Mouse (Mus musculus): Measurements from ENCODE around the gene Ttll8. TPM values are rescaled to one million over a fixed set of nuclear protein-coding genes. Genes with fewer than 3 reads are reported as not detected.

Gene Ttll8
- polyA plus RNA-seq, 1 experiment from 2014 or later: not detected

GRCm38 (mm10) chr15:88978281-88979137 lies 24.3 kb upstream of the Ttll8 start, which contains the start of gene Mlc1:
Gene Mlc1 (minus strand): TSS chr15:88979007.
- no peak within 1 kb of the TSS for H3K4me2 ChIP-seq (ENCODE audit: low read depth, low read length)
- H3K36me3 ChIP-seq (replicated peaks; ENCODE audit: control insufficient read depth, insufficient read depth, low read depth, low read length): no peaks in the 10 kb centered on the region
- no peak for ATAC-seq (replicated peaks; ENCODE audit: insufficient number of reproducible peaks, low FRiP score, low TSS enrichment, low read depth)
- H3K9ac ChIP-seq (replicated peaks; ENCODE audit: low read length): no peak within 1 kb of the TSS
- no peaks in the 10 kb centered on the region for H3K9me3 ChIP-seq (replicated peaks; ENCODE audit: control insufficient read depth, low read length)
- no peak within 1 kb of the TSS for H3K27ac ChIP-seq (replicated peaks; ENCODE audit: low read depth, low read length)
- DNase-seq (ENCODE audit: low spot score): peak; percentile 18
- H3K27me3 ChIP-seq (ENCODE audit: control insufficient read depth, insufficient read depth, low read length): no peaks in the 10 kb centered on the region
- 61% methylated on average over 10 of the region's 10 CpGs for WGBS
- H3K4me3 ChIP-seq (ENCODE audit: low read depth, low read length): no peak within 1 kb of the TSS
- no peaks in the 10 kb centered on the region for H3K4me1 ChIP-seq (ENCODE audit: control insufficient read depth, insufficient read depth, low read length)

DNA sequence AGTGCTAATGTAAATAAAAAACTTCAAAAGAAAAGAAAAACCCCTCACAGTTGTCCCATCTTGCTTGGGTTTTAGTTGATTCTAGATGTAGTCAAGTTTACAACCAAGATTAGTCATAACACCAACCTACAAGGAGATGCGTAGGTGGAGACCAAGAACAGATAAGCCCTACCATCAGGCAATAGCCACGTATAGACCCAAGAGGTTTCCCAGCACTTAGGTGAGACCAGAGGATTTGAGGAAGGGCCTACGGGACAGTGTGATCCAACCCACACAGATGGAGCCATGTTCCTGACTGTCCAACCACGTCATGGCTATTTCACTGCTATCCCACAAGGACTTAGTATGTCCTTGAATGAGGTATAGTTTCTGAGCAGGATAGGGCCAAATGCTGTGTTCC lies 18.1 kb upstream of the Ttll8 start:
- Histone ChIP-seq H3K4me3 (ENCODE audit: low read depth, low read length) (no peak overlapping the region), H3K27ac (replicated peaks; ENCODE audit: low read depth, low read length) (no peak overlapping the region), H3K9me3 (replicated peaks; ENCODE audit: control insufficient read depth, low read length) (no peaks in the 10 kb centered on the region), H3K9ac (replicated peaks; ENCODE audit: low read length) (no peak overlapping the region), H3K4me1 (ENCODE audit: control insufficient read depth, insufficient read depth, low read length) (no peaks in the 10 kb centered on the region), H3K36me3 (replicated peaks; ENCODE audit: control insufficient read depth, insufficient read depth, low read depth, low read length) (no peaks in the 10 kb centered on the region), H3K4me2 (ENCODE audit: low read depth, low read length) (no peak overlapping the region), H3K27me3 (ENCODE audit: control insufficient read depth, insufficient read depth, low read length) (no peaks in the 10 kb centered on the region)
- 94% methylated on average over 4 of the region's 4 CpGs for WGBS
- DNase-seq (ENCODE audit: low spot score) (no peak), ATAC-seq (replicated peaks; ENCODE audit: insufficient number of reproducible peaks, low FRiP score, low TSS enrichment, low read depth) (no peak)

DNA sequence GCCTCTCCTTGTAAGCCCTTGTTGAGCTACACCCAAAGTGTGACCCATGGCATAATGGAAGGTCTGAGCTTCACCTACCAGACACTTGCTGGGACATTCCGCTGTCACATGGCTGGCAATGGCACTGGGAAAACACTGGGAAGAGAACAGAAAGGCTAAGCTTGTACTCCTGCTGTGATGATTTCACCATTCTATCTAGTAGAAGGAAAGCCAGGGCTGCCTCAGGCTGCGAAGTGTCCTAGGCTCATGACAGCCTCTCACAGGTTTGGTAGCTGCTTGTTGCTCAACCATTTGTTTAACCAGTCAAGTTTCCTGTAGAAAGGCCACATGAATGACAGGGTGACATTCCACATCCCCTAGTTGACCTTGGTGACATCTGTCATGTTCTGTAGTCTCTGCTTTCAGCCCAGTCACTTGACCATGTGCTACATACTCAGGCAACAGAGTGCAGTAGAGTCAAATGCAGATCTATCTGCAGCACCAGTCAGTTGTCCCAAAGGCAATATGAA lies 9.9 kb upstream of the Ttll8 start:
- Histone ChIP-seq H3K9me3 (replicated peaks; ENCODE audit: control insufficient read depth, low read length) (no peaks in the 10 kb centered on the region), H3K4me1 (ENCODE audit: control insufficient read depth, insufficient read depth, low read length) (no peaks in the 10 kb centered on the region), H3K4me3 (ENCODE audit: low read depth, low read length) (no peak overlapping the region), H3K9ac (replicated peaks; ENCODE audit: low read length) (no peak overlapping the region), H3K4me2 (ENCODE audit: low read depth, low read length) (no peak overlapping the region), H3K36me3 (replicated peaks; ENCODE audit: control insufficient read depth, insufficient read depth, low read depth, low read length) (no peaks in the 10 kb centered on the region), H3K27me3 (ENCODE audit: control insufficient read depth, insufficient read depth, low read length) (no peaks in the 10 kb centered on the region), H3K27ac (replicated peaks; ENCODE audit: low read depth, low read length) (no peak overlapping the region)
- no peak for ATAC-seq (replicated peaks; ENCODE audit: insufficient number of reproducible peaks, low FRiP score, low TSS enrichment, low read depth)
- 82% methylated on average over 2 of the region's 2 CpGs for WGBS
- DNase-seq (ENCODE audit: low spot score): no peak

DNA sequence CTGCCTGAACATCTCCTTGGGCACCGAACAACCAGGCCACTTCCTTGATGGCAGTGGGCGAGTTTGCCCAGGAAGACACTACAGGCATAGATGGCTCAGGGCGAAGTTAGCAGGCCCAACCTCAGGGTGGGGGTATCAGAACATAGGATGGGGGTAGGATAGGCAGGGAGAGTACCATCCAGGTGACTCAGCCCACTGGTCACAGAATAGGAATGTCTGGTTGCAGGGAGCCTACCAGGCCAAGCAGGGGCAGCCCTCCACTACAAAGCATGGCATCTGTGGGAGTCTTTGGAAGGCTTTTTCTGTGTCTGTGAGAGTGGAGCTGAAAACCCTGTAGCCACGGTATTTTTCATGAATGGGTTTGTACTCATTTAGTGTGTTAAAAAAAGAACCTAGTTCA lies 3.3 kb upstream of the Ttll8 start:
- WGBS: 84% methylated on average over 4 of the region's 4 CpGs
- no peak overlapping the region for H3K4me3 ChIP-seq (ENCODE audit: low read depth, low read length)
- no peak for ATAC-seq (replicated peaks; ENCODE audit: insufficient number of reproducible peaks, low FRiP score, low TSS enrichment, low read depth)
- no peak overlapping the region for H3K9ac ChIP-seq (replicated peaks; ENCODE audit: low read length)
- no peaks in the 10 kb centered on the region for H3K9me3 ChIP-seq (replicated peaks; ENCODE audit: control insufficient read depth, low read length)
- no peak for DNase-seq (ENCODE audit: low spot score)
- H3K36me3 ChIP-seq (replicated peaks; ENCODE audit: control insufficient read depth, insufficient read depth, low read depth, low read length): no peaks in the 10 kb centered on the region
- no peak overlapping the region for H3K4me2 ChIP-seq (ENCODE audit: low read depth, low read length)
- H3K4me1 ChIP-seq (ENCODE audit: control insufficient read depth, insufficient read depth, low read length): no peaks in the 10 kb centered on the region
- H3K27me3 ChIP-seq (ENCODE audit: control insufficient read depth, insufficient read depth, low read length): peaks cover 9% of the 10 kb centered on the region
- H3K27ac ChIP-seq (replicated peaks; ENCODE audit: low read depth, low read length): no peak overlapping the region

DNA sequence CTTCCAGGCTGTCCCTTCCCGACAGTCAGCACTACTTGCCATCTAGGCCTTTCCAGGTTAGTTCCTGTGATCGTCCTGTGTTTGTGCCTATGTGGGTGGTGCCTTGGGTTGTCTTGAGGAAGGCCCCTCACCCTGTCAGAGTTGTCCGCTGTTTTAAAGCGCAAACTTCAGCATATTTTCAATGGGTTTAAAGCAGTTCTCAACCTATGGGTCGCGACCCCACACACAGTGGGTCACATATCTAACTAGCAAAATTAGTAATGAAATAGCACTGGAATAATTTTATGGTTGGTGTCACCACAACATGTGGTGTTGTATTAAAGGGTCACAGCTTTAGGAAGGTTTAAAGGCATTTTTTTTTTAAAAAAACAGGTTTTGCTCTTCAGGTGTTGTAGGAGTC lies 1.1 kb upstream of the Ttll8 start:
- H3K4me3 ChIP-seq (ENCODE audit: low read depth, low read length): no peak overlapping the region
- 76% methylated on average over 6 of the region's 6 CpGs for WGBS
- H3K36me3 ChIP-seq (replicated peaks; ENCODE audit: control insufficient read depth, insufficient read depth, low read depth, low read length): no peaks in the 10 kb centered on the region
- H3K9me3 ChIP-seq (replicated peaks; ENCODE audit: control insufficient read depth, low read length): no peaks in the 10 kb centered on the region
- no peaks in the 10 kb centered on the region for H3K4me1 ChIP-seq (ENCODE audit: control insufficient read depth, insufficient read depth, low read length)
- no peak overlapping the region for H3K27ac ChIP-seq (replicated peaks; ENCODE audit: low read depth, low read length)
- DNase-seq (ENCODE audit: low spot score): no peak
- no peak overlapping the region for H3K9ac ChIP-seq (replicated peaks; ENCODE audit: low read length)
- no peak for ATAC-seq (replicated peaks; ENCODE audit: insufficient number of reproducible peaks, low FRiP score, low TSS enrichment, low read depth)
- H3K27me3 ChIP-seq (ENCODE audit: control insufficient read depth, insufficient read depth, low read length): peaks cover 9% of the 10 kb centered on the region
- H3K4me2 ChIP-seq (ENCODE audit: low read depth, low read length): no peak overlapping the region

GRCm38 (mm10) chr15:88951246-88951645 lies 3.0 kb downstream of the Ttll8 start:
- WGBS: 79% methylated on average over 4 of the region's 4 CpGs
- no peak for DNase-seq (ENCODE audit: low spot score)

GRCm38 (mm10) chr15:88946851-88947250 lies 7.4 kb downstream of the Ttll8 start:
- H3K4me3 ChIP-seq (ENCODE audit: low read depth, low read length): no peak overlapping the region
- H3K9me3 ChIP-seq (replicated peaks; ENCODE audit: control insufficient read depth, low read length): no peaks in the 10 kb centered on the region
- WGBS: 37% methylated on average over 6 of the region's 6 CpGs
- H3K4me1 ChIP-seq (ENCODE audit: control insufficient read depth, insufficient read depth, low read length): no peaks in the 10 kb centered on the region
- no peaks in the 10 kb centered on the region for H3K27me3 ChIP-seq (ENCODE audit: control insufficient read depth, insufficient read depth, low read length)
- ATAC-seq (replicated peaks; ENCODE audit: insufficient number of reproducible peaks, low FRiP score, low TSS enrichment, low read depth) (no peak), DNase-seq (ENCODE audit: low spot score) (peak; percentile 6)
- H3K9ac ChIP-seq (replicated peaks; ENCODE audit: low read length): no peak overlapping the region
- H3K36me3 ChIP-seq (replicated peaks; ENCODE audit: control insufficient read depth, insufficient read depth, low read depth, low read length): no peaks in the 10 kb centered on the region
- H3K4me2 ChIP-seq (ENCODE audit: low read depth, low read length): no peak overlapping the region
- no peak overlapping the region for H3K27ac ChIP-seq (replicated peaks; ENCODE audit: low read depth, low read length)

More at GRCm38 (mm10) chr15:88951246-88951645, 3.0 kb downstream of the Ttll8 start:
- Histone ChIP-seq H3K36me3 (replicated peaks; ENCODE audit: control insufficient read depth, insufficient read depth, low read depth, low read length) (no peaks in the 10 kb centered on the region), H3K4me3 (ENCODE audit: low read depth, low read length) (no peak overlapping the region), H3K4me1 (ENCODE audit: control insufficient read depth, insufficient read depth, low read length) (no peaks in the 10 kb centered on the region), H3K27me3 (ENCODE audit: control insufficient read depth, insufficient read depth, low read length) (peaks cover 9% of the 10 kb centered on the region), H3K27ac (replicated peaks; ENCODE audit: low read depth, low read length) (no peak overlapping the region), H3K4me2 (ENCODE audit: low read depth, low read length) (no peak overlapping the region), H3K9me3 (replicated peaks; ENCODE audit: control insufficient read depth, low read length) (no peaks in the 10 kb centered on the region), H3K9ac (replicated peaks; ENCODE audit: low read length) (no peak overlapping the region)
- no peak for ATAC-seq (replicated peaks; ENCODE audit: insufficient number of reproducible peaks, low FRiP score, low TSS enrichment, low read depth)

DNA sequence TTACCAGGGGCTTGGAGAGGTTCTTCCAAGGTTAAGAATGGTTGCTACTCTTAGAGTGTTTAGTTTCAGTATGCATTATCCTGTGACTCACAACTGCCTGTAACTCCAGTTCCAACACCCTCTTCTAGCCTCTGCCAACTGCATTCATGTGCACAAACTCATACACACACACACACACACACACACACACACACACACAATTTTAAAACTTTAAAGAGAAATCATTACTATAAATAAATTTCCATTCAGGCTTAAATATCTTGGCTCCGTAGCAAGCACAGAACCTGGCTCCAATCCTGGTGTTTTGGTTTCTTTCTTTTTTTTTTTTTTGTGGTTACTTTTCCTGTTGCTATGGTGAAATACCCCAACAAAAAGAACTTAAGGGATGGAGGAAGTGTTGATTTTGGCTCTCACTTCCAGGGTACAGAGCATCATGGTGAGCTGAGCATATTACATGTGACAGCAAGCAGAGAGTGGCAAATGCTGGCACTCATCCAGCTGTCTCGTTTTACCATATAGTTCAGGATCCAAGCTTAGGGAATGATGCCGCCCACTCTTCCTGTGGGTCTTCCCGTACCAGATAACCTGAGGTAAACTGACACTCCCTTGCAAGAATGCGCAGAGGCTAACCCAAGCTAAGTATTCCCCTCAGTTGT lies 10.2 kb downstream of the Ttll8 start:
- ATAC-seq (replicated peaks; ENCODE audit: insufficient number of reproducible peaks, low FRiP score, low TSS enrichment, low read depth) (no peak), DNase-seq (ENCODE audit: low spot score) (no peak)
- no peak overlapping the region for H3K27ac ChIP-seq (replicated peaks; ENCODE audit: low read depth, low read length)
- no peaks in the 10 kb centered on the region for H3K27me3 ChIP-seq (ENCODE audit: control insufficient read depth, insufficient read depth, low read length)
- no peak overlapping the region for H3K4me2 ChIP-seq (ENCODE audit: low read depth, low read length)
- no peak overlapping the region for H3K4me3 ChIP-seq (ENCODE audit: low read depth, low read length)
- no peak overlapping the region for H3K9ac ChIP-seq (replicated peaks; ENCODE audit: low read length)
- no peaks in the 10 kb centered on the region for H3K36me3 ChIP-seq (replicated peaks; ENCODE audit: control insufficient read depth, insufficient read depth, low read depth, low read length)
- 89% methylated on average over 5 of the region's 5 CpGs for WGBS
- no peaks in the 10 kb centered on the region for H3K9me3 ChIP-seq (replicated peaks; ENCODE audit: control insufficient read depth, low read length)
- H3K4me1 ChIP-seq (ENCODE audit: control insufficient read depth, insufficient read depth, low read length): no peaks in the 10 kb centered on the region

All from embryonic facial prominence, embryonic 11.5 days (tissue).